Mouse (Mus musculus) spleen, postnatal 14 days (tissue): Measurements from ENCODE around the gene Psme3.
"Not testable (repeated sequence)": the region's sequence is repeated elsewhere in the genome, so short reads cannot be mapped to it uniquely, and the experiment has no call there.

Source experiments
- DNase-seq, 2 experiments: peaks; one replicate each; pipeline ENCODE4 v3.0.0; 2021 to 2022; ENCODE audit warnings: low spot score in 2 of 2

The Psme3 gene

GRCm38 (mm10) chr11:101312150-101312549 lies 3.9 kb upstream of the Psme3 start:
- DNase-seq = no peak

- DNase-seq = no peak
These were observed 1.4 kb upstream of the Psme3 start for GRCm38 (mm10) chr11:101314567-101314966.

GRCm38 (mm10) chr11:101315082-101315650 lies 847 bp upstream of the Psme3 start:
- no peak for DNase-seq

- DNase-seq = peak; percentile 39 to 55
These were observed 496 bp downstream of the Psme3 start for GRCm38 (mm10) chr11:101316501-101316917.

- DNase-seq = peak in 1 of 2 experiments; percentile 43
These were observed 7.6 kb downstream of the Psme3 start for GRCm38 (mm10) chr11:101323609-101324008.

GRCm38 (mm10) chr11:101324763-101325162 lies 8.8 kb downstream of the Psme3 start, which contains the start of gene Aoc2:
TSS of gene Aoc2 (plus strand) at chr11:101325063.
- DNase-seq = no peak

- DNase-seq = not testable (repeated sequence)
These were observed 9.2 kb downstream of the Psme3 start for GRCm38 (mm10) chr11:101325201-101325600.

GRCm38 (mm10) chr11:101326147-101326546 lies 10.1 kb downstream of the Psme3 start:
- no peak for DNase-seq

- no peak for DNase-seq
These were observed 11.3 kb downstream of the Psme3 start for GRCm38 (mm10) chr11:101327311-101327710.

- DNase-seq = no peak
These were observed 13.1 kb downstream of the Psme3 start for GRCm38 (mm10) chr11:101328941-101329635.

GRCm38 (mm10) chr11:101330371-101330924 lies 14.4 kb downstream of the Psme3 start, which contains the start of gene Aoc3:
TSS of gene Aoc3 (plus strand) at chr11:101330605.
- DNase-seq = no peak

- not testable (repeated sequence) for DNase-seq
These were observed 14.9 kb downstream of the Psme3 start for GRCm38 (mm10) chr11:101330961-101331360.

- no peak for DNase-seq
These were observed 16.5 kb downstream of the Psme3 start for GRCm38 (mm10) chr11:101332537-101332936.

GRCm38 (mm10) chr11:101334023-101334422 lies 18.0 kb downstream of the Psme3 start:
- no peak for DNase-seq

GRCm38 (mm10) chr11:101334516-101334915 lies 18.5 kb downstream of the Psme3 start:
- DNase-seq = no peak

- no peak for DNase-seq
These were observed 19.7 kb downstream of the Psme3 start for GRCm38 (mm10) chr11:101335685-101336084.

- no peak for DNase-seq
These were observed 22.2 kb downstream of the Psme3 start for GRCm38 (mm10) chr11:101338123-101338760.

GRCm38 (mm10) chr11:101347083-101347775 lies 31.2 kb downstream of the Psme3 start:
- DNase-seq = no peak

GRCm38 (mm10) chr11:101348774-101349173 lies 32.8 kb downstream of the Psme3 start:
- no peak for DNase-seq

GRCm38 (mm10) chr11:101349216-101349615 lies 33.2 kb downstream of the Psme3 start:
- no peak for DNase-seq

- no peak for DNase-seq
These were observed 35.2 kb downstream of the Psme3 start for GRCm38 (mm10) chr11:101351100-101351720.
